13 mouse cellular contexts compared by ENCODE assay signal in the genomic region with DNA sequence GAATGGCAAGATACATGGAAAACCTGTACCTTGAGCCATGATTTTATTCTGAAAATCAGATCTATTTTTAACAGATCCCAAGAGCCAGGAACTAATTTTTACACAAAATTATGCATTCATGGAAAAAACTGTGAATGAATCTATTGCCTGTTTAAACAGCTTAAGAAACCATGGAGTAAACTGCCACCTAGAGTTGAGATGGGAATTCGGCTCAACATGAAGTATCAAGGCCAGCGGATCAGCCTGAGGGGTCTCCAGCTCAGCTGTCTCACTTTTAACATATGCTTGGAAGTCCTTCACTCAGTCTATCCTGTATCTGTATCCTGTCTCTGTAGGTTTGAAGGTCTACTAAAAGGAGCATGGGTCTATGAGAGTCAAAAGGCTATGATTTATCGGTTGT. TPM values are rescaled to one million over a fixed set of nuclear protein-coding genes. Genes with fewer than 3 reads are reported as not detected.
DNase-seq lines count a peak whose midpoint lies in the region; ATAC-seq and TF ChIP-seq lines count a peak whose summit lies in the region.
"Had no signal": no experiment of that assay in that cellular context is flagged by ENCODE, and none has a peak within 500 bp of the region (broad histone marks: within the 10 kb centered on the region; RNA-seq: fewer than 3 reads in every experiment).

No protein-coding gene starts in this region.

- peaks cover 0 to 4% of the 10 kb centered on the region in 2 experiments; a peak in 1 of 4 replicates for H3K4me1 ChIP-seq in CH12.LX (ENCODE audit: control insufficient read depth in 1 of 2, insufficient read depth in 2 of 2)

- ATAC-seq in CD4-positive, CD25-positive, alpha-beta regulatory T cell, adult 4 months, result no peak
- ATAC-seq in activated CD4-positive, CD25-positive, alpha-beta regulatory T cell, adult 4 months, result no peak

- H3K79me2 ChIP-seq in CH12.LX (replicated peaks; ENCODE audit: control insufficient read depth, extremely low read depth, insufficient read depth, poor library complexity, severe bottlenecking), result no peaks in the 10 kb centered on the region

- no peak for TF ChIP-seq EP300 in CH12.LX (IDR thresholded peaks at IDR 0.05; ENCODE audit: low read length)

- no peaks in the 10 kb centered on the region for H3K27me3 ChIP-seq in CH12.LX (replicated peaks)
- H3K27me3 ChIP-seq: megakaryocyte, embryonic 14.5 days had no signal

- peak in 1 of 2 experiments; percentile 55; a peak in 2 of 4 replicates for TF ChIP-seq CTCF in CH12.LX (conservative IDR thresholded peaks at IDR 0.05 in 1 of 2, IDR thresholded peaks at IDR 0.05 in 1 of 2; ENCODE audit: low read depth in 2 of 2, low read length in 2 of 2)

- no peak for TF ChIP-seq POLR2A in CH12.LX (IDR thresholded peaks at IDR 0.05; ENCODE audit: low read depth, low read length)

- H3K27ac ChIP-seq in CH12.LX (ENCODE audit: insufficient read depth, low read depth), result no peak overlapping the region

- dilution Hi-C loops in CH12.LX (cut with MboI; ENCODE audit: extremely low pct_ligation_motif_present, extremely low pct_unique_long_range_greater_than_20kb, low sequenced_read_pairs), result no loop called here

- in situ Hi-C loops in CH12.LX (cut with MboI; ENCODE audit: low pct_ligation_motif_present, low pct_unique_long_range_greater_than_20kb, low sequenced_read_pairs), result loop anchor here (25.0 kb wide), 1 partner anchor 354 kb away; no protein-coding TSS in a partner anchor

- peak; percentile 57 for TF ChIP-seq RAD21 in CH12.LX (IDR thresholded peaks at IDR 0.05; ENCODE audit: low read depth, low read length)

- no peak overlapping the region for H3K4me3 ChIP-seq in CH12.LX (replicated peaks in 1 of 3; ENCODE audit: low read depth in 2 of 3, low read length in 2 of 3, poor library complexity in 1 of 3)
- H3K4me3 ChIP-seq: megakaryocyte, embryonic 14.5 days had no signal

- no peaks in the 10 kb centered on the region for H3K9me3 ChIP-seq in CH12.LX (replicated peaks; ENCODE audit: low read length)
- H3K9me3 ChIP-seq: megakaryocyte, embryonic 14.5 days had no signal

- no peak overlapping the region for H3K9ac ChIP-seq in CH12.LX (ENCODE audit: insufficient read depth, low read depth)

- H3K4me2 ChIP-seq in CH12.LX (ENCODE audit: insufficient read depth, low read depth, poor library complexity, severe bottlenecking), result no peak overlapping the region

- H3K36me3 ChIP-seq in CH12.LX (replicated peaks in 1 of 2; ENCODE audit: control insufficient read depth in 1 of 2, insufficient read depth in 1 of 2, low read length in 1 of 2), result no peaks in the 10 kb centered on the region

- peak; percentile 41 for DNase-seq in CD4-positive, CD25-positive, alpha-beta regulatory T cell, adult 2 months (ENCODE audit: low read depth, low spot score)
- peak; percentile 9 for DNase-seq in kidney, postnatal 10 days
- DNase-seq in kidney, adult 18-20 months, result no peak
- no peak for DNase-seq in CH12.LX (ENCODE audit: extremely low read depth)
- DNase-seq in layer of hippocampus, postnatal 10 days (ENCODE audit: low spot score in 2 of 2), result peak; percentile 13 to 26
- DNase-seq in heart, adult 8-10 months (ENCODE audit: low spot score), result no peak
- DNase-seq: cerebellum, adult 18-20 months; heart, postnatal 10 days; thymus, postnatal 4 days had no signal

TF ChIP-seq in CH12.LX, 34 proteins besides CTCF, POLR2A, EP300 and RAD21:
- TF ChIP-seq NELFE (IDR thresholded peaks at IDR 0.05; ENCODE audit: low read depth, low read length), result no peak
- TF ChIP-seq IRF4 (IDR thresholded peaks at IDR 0.05; ENCODE audit: low read depth, low read length), result no peak
- no peak for TF ChIP-seq MAZ (IDR thresholded peaks at IDR 0.05; ENCODE audit: low read depth, low read length)
- TF ChIP-seq MYC (IDR thresholded peaks at IDR 0.05; ENCODE audit: low read depth, low read length), result no peak
- peak; percentile 40 for TF ChIP-seq SMC3 (IDR thresholded peaks at IDR 0.05; ENCODE audit: low read depth, low read length)

RNA-seq across cellular contexts. Expression of gene Snx13, which starts 30.9 kb away (rescaled TPM):
- 10 to 100 TPM; 25.6 to 27.6 TPM for polyA plus RNA-seq in CD4-positive, CD25-positive, alpha-beta regulatory T cell, adult 4 months (2017; shearing (Covaris generic))
- total RNA-seq in CH12.LX (2012; rRNA removed) (7.0 and 7.6 TPM in 2 replicates), CH12.LX (2014; rRNA removed) (11.2 and 12.2 TPM in 2 replicates)
- polyA plus RNA-seq in CH12.LX (2012; ENCODE audit: insufficient read length, low read depth), result 11.4 and 13.5 TPM in 2 replicates
- total RNA-seq in layer of hippocampus, postnatal 10 days (2021), result 10 to 100 TPM; 54.9 to 58.8 TPM
- polyA plus RNA-seq in activated CD4-positive, CD25-positive, alpha-beta regulatory T cell, adult 4 months (2017; shearing (Covaris generic)), result 10 to 100 TPM; 17.4 to 22.5 TPM
- 10 to 100 TPM; 57.1 to 78.2 (median 70.0) TPM for total RNA-seq in heart, adult 8-10 months (2022)

RNA-seq across cellular contexts. Expression of gene Prps1l1, which starts 31.5 kb away (rescaled TPM):
- polyA plus RNA-seq in CD4-positive, CD25-positive, alpha-beta regulatory T cell, adult 4 months (2017; shearing (Covaris generic)), result 1 to 10 TPM; 3.5 to 4.8 TPM
- total RNA-seq in CH12.LX (2012; rRNA removed) (not detected in 2 replicates), CH12.LX (2014; rRNA removed) (not detected in 2 replicates)
- not detected in 2 replicates for polyA plus RNA-seq in CH12.LX (2012; ENCODE audit: insufficient read length, low read depth)
- total RNA-seq in layer of hippocampus, postnatal 10 days (2021), result not detected
- polyA plus RNA-seq in activated CD4-positive, CD25-positive, alpha-beta regulatory T cell, adult 4 months (2017; shearing (Covaris generic)), result 1 to 10 TPM in 1 of 2 experiments, under 1 TPM in 1; 0.33 to 1.0 TPM
- total RNA-seq in heart, adult 8-10 months (2022), result not detected
- total RNA-seq: heart, postnatal 10 days; left cerebral cortex, postnatal 10 days had no signal

Comparison
In these comparisons a context has a peak if more than half of its experiments do, and no peak if none do; other contexts are left out.
1. DNase-seq: peak in CD4-positive, CD25-positive, alpha-beta regulatory T cell, adult 2 months (single experiment), kidney, postnatal 10 days (single experiment) and layer of hippocampus, postnatal 10 days (2 of 2); none in kidney, adult 18-20 months (single experiment), CH12.LX (single experiment) and heart, adult 8-10 months (single experiment).
2. RNA of gene Snx13, which starts 30.9 kb away (total RNA-seq): 57.1 to 78.2 TPM in heart, adult 8-10 months and 54.9 to 58.8 TPM in layer of hippocampus, postnatal 10 days; 7.0 to 12.2 TPM in CH12.LX; every median in the first group is over 4 times any median in the second.